Mouse (Mus musculus): ENCODE data around the gene Fbxw4.

GRCm38 (mm10) chr19:45574941-45575631 lies 85.0 kb downstream of the Fbxw4 start:
- TF ChIP-seq CTCF (IDR thresholded peaks at IDR 0.05; ENCODE audit: low read depth) (no peak), EP300 (IDR thresholded peaks at IDR 0.05; ENCODE audit: low read depth) (no peak)
